Mouse (Mus musculus) kidney, postnatal 4 days (tissue): ENCODE results near the gene Cntrob.
A peak's percentile ranks its signal among the peaks of the same experiment; 100 is the strongest.

Experiments
- DNase-seq, 2 experiments: peaks; one replicate each; pipeline ENCODE4 v3.0.0; 2021; ENCODE audit warnings: mixed read lengths in 2 of 2

The Cntrob gene

DNA sequence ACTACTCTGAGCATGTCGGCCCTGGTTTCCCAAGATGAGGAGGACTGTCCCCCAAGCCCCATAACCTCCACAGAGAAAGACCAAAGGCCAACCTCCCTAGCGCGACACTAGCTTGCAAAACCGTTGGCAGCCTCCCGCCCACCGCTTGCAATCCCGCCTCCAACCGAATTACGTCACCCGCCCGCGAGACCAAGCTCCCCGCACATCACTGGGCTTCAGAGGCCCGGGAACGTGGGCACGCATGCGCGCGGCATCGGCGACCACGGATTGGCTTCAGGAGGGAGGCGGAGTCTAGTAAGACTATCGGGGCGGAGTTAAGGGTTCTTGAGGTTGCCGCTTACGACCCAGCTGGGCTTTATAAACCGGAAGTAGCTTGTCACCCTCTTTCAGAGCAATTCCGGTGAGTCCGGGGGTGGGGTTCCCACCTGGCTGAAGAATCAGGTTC, at the start of gene Cntrob, which contains the start of gene Trappc1:
TSS of gene Cntrob (minus strand) at position 109 of the 445 bp plus-strand sequence.
TSS of gene Trappc1 (plus strand) at position 314 of the 445 bp plus-strand sequence.
- DNase-seq: peak; percentile 99 to 100

DNA sequence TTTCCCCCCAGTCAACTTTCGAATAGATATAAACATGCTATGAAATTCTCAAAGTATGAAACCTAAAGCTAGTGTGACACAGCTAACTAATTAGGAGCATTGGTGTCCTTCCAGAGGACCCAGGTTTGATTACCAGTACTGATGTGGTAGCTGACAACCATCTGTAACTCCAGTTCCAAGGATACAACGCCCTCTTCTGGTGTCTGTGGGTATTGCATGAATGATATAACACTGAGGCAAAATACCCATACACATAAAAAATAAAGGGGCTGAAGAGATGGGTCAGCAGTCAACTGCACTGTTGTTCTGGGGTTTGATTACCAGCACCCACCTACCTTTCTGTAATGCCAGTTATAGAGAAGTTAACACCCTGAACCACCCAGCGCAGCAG, 49.2 kb upstream of the Cntrob start:
- no peak for DNase-seq

DNA sequence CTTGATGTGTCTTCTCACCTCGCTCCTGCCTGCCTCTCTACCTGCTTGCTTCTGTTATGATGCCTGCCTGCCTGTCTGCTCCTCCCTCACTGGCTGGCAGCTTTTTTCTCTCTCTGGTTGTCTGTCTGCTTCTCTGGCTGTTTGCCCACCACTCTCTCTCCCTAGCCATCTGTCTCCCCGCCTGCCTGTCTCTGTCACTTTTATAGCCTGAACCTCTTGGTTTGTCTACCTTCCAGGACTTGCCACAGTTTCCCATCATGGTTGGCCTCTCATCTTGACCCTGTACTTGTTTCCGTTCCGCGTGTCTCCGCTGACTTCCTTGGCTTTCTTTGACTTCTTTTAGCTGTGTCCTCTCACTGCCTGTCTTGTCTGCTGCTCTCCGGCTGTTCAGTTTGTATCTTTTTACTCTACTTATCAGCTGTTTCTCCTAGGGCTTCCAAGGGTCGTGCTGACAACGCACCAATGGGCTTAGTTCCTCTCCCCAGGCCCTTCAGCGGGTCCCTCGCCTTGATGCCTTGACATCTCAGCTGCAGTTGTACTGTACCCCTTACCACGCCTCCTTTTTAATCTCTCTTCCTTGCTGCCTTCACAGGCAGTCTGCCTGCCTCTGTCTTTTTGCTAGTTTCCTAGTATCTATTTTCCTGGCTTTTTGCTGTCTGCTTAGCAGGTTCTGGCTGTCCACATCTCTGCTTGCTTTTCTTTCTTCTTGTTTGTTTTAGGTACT, 48.6 kb upstream of the Cntrob start:
- peak; percentile 42 to 50 for DNase-seq

DNA sequence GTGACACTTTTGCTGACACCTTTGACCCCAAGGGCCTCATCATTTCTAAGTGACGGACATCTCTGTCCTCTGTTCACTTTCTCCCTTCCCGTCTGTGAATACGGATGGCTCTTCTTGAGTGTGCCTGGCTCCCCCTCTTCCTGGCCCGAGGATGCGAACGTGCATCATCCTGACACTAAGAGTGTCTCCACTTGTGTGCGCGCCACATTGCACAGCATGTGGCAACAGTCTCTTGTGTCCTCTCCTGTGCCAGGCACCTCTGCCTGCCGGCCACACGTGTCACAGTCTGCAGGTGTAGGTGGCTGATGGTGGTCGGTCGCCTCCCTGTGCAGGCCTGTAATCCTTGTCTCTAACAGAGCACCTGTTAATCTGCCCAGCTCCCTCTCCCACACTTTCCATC, 48.0 kb upstream of the Cntrob start:
- peak in 1 of 2 experiments; percentile 27 for DNase-seq

DNA sequence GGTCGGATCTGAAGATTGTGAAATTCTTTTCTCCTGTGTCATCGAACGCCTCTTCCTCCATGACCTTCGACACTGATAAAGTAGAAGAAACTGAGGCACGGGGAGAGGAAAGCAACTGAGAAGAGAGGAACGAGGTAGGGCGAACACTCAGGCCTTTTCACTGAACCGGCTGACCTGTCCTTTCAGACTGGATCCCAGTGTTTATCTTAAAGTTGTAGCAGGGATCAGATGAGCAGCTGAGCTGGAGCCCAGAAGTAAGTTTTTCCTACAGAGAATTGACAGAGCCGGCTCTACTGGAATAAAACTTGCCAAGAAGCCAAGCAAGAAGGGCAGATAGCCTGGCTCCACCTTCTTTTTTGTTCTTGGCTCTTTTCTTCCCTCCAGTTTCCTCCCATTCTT, 47.2 kb upstream of the Cntrob start:
- DNase-seq: no peak

DNA sequence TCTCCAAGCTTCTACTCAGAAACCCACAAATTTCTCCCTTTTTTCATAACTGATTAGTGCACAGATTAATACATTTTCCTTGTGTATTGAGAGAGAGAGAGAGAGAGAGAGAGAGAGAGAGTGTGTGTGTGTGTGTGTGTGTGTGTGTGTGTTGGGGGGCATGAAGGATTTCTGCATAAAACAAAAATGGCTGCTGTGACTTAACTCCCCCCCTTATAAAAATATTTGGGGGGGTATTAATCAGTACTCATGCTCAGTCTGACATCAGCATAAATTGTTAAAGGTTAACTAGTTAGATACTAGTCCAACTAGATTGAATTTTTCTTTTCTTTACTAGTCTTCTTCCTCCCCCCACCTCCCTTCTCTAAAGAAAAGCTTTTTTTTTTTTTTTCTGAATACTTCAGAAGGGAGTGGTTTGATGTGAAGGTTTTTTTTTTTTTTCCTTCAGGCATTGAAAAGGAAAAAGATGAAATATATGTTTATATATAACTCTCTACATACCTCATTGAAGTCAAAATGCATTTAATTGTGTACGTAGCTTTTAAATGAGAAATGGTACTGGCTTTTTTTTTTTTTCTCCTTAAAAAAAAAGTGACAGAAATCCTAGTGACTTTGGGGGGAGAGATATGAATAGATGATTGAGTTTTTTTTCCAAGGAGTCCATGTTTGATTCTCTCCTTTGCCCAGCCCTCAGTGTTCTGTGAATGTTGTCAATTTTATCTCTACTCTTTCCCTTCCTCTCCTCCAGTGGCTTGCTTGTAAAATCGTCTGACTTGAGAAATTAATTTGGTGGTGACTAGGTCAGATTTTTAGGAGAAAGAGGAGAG, 46.6 kb upstream of the Cntrob start:
- no peak for DNase-seq

DNA sequence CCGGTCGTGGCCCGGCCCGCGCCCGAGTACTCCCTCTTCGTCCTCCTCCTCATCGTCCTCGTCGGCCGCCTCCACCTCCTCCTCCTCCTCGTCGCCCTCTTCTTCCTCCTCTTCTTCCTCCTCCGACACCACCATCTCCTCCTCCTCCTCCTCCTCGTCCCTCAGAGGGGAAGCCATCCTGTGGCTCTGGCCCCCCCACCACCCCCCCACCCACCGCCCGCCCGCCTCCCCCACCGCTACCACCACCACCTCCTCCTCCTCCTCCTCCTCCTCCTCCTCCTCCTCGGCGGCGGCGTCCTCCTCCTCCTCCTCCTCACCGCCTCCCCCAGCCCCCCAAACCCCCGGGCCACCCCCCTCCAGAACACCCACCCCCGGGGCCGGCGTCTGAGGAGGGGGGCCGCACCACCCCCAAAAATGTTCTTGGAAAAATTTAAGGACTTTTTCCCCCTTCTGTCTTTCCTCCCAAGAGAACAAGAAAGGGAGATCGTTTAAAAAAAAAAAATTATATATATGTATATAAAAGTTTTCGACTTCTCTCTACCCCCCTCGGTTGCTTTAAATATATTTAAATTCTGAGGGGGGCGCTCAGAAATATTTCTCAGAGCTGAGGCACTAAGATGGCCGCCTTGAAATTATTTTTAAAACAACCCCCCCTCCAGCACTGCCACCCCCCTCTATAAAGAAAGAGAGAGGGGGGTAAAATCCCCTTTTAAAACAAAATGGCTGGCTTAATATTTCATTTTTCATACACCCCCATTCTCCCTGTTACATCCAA, 45.8 kb upstream of the Cntrob start, which contains the start of gene Chd3:
TSS of gene Chd3 (minus strand) at position 192 of the 775 bp plus-strand sequence.
- DNase-seq: peak in 1 of 2 experiments; percentile 48

DNA sequence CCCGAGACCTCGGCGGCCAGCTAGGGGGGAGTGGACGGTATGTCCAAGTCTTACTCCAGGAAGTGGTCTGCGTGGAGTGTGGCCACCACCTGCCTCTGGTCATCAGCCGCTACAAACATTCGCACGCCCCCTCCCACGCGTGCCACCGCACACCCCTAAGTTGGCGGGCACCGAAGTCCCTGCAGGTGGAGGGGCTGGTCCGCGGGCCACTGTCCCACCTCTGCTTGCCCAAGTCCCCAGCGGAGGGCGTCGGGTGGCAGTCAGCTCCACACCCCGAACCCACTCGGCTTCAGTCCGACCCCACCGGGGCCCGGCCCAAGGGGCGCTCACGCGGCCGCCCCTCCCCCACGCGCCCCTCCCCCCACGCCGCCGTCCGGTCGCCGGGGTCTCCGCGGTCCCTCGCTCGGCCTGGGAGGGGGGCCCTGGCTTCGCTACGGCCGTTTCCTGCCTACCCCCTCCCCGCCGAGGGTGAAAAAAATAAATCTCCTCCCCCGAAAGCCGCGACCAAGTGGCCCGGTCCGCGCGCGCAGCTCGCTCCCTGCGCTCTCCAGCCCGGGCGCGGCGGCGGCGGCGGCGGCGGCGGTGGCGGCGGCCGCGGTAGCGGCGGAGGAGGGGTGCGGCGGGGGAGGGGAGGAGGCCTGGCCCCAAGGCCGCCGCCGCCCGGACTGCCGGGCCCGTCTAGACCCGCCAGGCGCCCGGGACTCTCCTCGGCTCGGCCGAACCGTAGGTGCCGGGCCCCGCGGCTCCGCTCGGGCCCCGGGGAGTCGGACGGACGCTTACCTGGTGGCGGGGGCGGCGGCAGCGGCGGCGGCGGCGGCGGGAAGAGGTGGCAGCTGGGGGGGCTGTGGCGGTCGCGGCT, 45.0 kb upstream of the Cntrob start:
- DNase-seq: peak; percentile 67 to 79

DNA sequence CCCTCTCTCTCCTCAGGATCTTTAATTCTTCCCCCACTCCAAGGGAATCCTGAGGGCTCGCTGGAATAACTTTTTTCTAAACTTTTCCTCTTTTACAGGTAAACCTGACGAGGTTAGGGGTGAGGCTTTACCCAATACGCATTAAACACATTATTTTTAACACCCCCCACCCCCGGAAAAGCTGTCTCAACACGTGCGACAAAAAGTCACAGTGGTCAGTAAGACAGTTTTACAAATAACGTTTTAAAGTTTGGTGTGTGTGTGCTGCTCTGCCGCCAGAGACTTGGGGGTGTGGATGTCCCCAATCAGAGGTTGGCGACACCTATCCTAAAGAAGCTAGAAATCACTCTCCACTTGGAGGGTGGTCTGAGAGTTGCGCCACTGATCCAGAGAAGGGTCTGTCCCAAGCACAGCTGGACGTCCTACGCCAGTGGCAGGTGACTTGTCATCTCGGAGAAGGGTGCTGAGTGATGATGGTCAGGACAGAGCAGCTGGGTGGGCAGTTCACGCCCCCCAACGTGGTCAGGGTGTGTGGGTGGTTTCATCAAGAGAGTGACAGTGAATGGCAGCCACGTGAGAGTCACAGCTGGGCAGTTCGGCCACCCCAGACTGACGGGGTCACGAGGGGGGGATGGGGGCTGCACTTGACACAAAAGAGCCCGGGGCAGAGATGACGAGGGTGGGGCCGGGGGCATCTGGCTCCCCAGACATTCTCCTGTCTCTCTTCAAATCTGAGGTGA, 44.2 kb upstream of the Cntrob start:
- DNase-seq: peak; percentile 63 to 76

DNA sequence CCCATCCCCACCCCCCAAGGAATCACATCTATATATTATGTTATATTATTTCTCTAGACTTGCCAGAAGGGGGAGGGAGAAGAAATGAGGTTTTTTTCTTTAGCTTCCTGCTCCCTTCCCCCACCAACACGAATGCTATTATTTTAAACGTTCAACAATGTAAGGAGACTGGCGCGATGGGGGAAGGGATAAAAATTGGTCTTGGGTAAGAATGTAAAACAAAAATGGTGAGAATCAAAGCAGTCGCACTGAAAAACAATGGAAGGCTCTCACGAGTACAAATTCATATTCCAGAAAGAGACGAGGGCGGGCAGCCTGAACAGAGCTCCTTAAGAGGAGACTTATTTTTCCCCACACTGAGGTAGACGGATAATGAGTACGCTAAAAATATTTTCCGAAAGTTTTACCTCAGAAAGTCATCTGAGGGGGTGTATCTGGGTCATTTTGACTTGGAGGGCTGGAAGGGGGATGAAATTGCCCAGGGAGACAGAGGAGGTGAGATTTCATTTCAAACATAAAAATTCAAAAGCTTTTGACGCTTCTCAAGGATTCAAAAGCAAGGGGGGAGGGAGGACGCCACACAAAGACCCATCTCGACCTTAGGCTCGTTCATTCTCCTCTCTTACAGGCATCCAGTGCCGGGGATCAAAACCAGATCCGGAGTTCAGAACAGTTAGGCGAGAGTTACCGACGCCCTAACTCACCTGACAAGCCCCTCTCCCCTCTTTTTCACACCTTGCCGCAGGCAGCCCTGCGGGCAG, 43.5 kb upstream of the Cntrob start:
- peak; percentile 49 to 62 for DNase-seq

DNA sequence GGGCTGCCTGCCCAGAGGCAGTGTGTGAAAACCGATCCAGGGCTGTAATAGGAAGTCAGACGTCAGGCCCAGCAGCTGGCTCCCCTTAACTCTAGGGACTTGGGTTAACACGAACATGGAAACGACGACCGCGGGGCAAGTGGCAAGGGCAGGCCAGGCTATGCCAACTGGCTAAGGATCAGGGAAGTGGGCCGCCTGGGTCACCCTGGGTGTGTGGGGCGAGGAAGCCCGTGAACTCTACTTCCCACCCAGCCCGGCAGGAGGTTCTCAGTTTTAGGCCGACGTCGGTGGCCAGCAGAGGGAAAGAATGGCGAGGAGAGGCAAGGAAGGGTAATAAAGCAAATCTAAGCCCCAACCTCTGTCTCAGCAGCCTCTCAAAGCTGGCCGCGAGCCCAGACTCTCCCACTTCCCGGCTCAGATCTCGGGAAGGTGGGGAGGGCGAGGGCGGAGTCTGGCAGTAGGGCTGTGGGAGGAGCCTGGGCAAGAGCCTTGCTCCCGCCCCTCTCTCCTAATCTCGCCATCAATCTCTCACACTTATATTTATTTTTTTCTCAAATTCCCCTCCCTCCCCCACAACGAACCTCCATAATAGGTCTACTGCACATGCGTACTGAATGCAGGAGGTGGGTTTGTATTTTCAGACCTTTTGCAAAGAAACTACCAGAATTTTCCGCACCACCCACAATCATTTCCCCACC, 42.7 kb upstream of the Cntrob start:
- DNase-seq: peak; percentile 99

DNA sequence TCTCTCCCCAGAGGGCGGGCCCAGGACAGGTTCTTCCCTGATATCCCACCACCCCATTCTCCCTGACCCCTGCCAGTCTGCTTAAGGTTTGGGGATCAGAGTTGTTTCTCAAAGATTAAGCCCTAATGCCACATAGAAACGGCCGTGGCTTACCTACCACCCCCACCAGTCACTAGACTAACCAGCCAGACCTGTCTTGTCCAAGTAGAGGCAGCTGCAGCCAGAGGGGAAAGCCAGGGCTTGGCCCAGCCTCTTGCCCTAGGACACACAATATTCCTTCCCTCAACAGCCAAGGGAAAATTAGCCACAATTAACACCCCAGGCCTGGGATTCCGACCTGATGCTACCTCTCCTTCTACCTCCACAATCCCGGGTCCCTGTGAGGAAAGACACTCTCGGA, 42.1 kb upstream of the Cntrob start:
- no peak for DNase-seq

DNA sequence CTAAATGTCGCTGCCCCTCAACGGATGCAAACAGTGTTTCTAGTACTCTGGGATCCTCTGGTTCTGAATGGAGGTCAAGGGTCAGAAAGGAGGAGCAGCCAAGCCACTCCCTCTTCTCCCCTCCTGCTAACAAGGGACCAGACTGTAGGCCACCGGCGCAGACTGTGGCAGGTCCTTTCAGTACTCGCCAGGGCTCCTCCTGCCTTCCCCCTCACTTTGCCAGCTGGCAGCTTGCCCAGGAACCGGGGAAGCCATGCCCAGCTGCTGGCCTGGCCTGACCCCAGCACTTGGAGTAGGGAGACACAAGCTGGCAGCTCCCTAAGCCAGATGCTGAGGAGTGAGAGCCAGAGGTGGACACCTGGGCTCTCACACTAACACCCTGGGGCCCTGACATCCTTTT, 41.3 kb upstream of the Cntrob start:
- DNase-seq: peak; percentile 95 to 96

DNA sequence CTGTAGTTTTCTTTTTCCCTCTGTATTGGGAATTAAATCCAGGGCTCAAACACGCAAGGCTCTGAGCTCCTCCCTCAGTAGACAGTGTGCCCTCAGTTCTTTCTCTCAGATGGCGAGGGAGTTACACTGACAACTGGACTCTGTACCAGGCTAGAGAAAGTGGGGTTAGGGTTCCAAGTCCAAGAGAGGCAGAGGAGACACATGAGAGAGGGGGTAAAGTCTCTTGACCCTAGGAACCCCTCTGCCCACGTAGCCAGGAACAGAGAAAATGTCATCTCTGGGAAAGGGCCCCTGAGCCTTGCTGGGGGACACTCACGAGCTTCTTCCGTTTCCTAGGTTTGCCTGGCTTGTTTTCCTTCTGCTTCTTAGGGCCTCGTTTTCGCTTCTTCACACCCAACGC, 40.8 kb upstream of the Cntrob start:
- DNase-seq: no peak

DNA sequence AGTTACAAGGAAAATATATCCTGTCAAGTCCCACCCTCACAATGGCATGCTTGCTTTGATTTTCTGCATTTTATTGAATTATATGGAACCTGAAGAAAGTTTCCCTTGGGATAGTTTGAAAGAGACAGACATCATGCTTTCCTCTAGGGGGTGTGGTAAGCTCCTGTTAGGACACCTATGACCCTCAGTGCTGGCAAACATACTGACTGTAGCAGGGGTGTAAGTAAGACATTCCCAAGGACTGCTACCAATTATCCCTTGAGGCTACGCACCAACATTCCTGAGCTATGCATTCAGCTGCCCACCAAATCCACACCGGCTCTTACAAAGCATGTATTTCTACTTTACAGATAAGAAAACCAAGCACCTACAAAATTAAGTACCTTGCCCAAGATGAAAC, 38.9 kb upstream of the Cntrob start:
- no peak for DNase-seq

DNA sequence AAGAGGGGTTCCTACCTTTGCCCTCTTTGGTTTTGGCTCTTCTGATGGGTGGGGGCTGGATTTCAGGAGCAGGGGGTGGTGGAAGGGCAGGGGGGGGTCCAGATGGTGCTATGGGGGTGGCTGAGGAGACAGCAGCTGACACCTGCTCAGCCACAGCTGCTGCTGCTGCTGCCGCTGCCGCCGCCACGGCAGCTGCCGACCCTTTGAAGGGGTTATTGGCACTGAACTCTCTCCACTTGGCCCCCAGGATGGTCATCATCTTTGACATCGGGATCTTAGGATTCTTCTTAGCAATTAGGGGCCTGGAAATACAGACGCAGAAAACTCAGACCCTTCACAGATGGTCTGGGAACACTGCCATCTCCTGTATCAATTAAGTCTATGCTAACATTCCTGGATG, 38.4 kb upstream of the Cntrob start:
- DNase-seq: no peak

DNA sequence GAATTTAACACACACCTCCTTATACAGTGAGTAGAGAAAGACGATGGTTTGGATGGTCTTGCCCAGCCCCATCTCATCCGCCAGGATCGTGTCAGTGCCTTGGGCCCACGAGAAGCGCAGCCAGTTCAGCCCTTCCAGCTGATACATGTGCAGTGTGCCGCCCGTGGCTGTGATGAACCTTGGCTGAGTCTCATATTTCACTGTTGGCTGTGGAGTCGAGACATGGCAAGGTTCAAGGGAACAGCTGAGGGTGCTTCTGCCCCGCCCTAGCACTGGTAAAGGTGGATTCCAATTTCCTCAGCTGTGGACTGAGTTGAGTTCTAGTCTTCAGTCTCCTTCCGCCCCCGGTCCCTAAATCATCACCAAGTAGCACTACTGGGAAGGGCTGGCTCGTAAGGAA, 34.1 kb upstream of the Cntrob start:
- DNase-seq: no peak

DNA sequence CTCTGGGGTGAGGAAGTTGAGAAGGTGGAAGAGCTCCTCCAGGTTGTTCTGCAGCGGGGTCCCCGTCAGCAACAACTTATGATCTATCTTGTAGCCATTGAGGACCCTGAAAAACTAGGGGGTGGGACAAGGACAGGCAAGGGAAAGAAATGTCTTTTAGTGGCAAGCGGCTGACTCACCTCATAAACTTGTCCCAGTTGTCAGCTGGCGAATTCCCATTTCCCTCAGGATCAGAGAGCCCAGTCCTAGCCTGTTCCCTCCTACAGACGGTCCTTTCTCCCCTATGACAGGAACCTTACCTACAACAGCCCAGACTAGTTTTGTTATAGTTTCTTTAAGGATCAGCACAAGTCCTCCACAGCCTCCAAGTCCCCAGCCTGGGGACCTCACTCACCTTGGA, 33.0 kb upstream of the Cntrob start:
- DNase-seq: no peak

DNA sequence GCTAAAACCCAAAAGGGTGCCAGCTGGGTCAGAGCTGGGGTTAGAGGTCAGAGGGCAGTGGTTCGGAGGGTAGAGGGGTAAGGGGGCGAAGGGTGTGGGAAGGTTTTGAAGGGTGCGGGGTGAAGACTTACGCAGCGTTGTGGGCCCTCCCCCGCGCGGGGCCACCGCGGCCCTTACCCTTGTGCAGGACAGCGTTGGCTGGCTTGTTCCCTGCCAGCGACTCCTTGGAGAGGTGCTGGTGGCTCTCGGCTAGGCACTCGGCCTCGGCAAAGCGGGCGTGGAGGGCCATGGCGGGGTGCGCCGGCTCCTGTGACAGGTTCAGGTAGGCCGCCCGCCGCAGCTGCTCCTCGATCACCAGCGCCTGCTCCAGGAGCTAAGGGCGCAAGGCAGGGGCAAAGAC, 22.9 kb upstream of the Cntrob start:
- no peak for DNase-seq
